Mouse (Mus musculus) MEL (cell line): ENCODE measurements around the gene Git1.

ENCODE experiments used
- CTCF ChIP-seq, 3 experiments: IDR thresholded peaks in 2 of 3; conservative IDR thresholded peaks in 1 of 3; 2 replicates each; pipeline ENCODE4 v1.5.1; 2011 to 2012; ENCODE audit warnings: low read length in 3 of 3, low read depth in 2 of 3, mild to moderate bottlenecking in 2 of 3, improper control_type of control experiment in 1 of 3, inconsistent platforms in 1 of 3, mixed read lengths in 1 of 3, moderate library complexity in 1 of 3; ENCODE audit not compliant: control insufficient read depth in 1 of 3, insufficient read depth in 1 of 3, poor library complexity in 1 of 3, severe bottlenecking in 1 of 3
- EP300 ChIP-seq, 2 experiments: IDR thresholded peaks; 2 replicates each; pipeline ENCODE4 v1.6.1; 2011; ENCODE audit warnings: improper control_type of control experiment in 2 of 2, low read length in 2 of 2, low read depth in 1 of 2, mild to moderate bottlenecking in 1 of 2
- ETS1 ChIP-seq: IDR thresholded peaks from 2 replicates; pipeline ENCODE4 v1.6.1; 2012; ENCODE audit warnings: low read depth, mild to moderate bottlenecking, inconsistent platforms, low read length, improper control_type of control experiment, moderate library complexity
- GATA1 ChIP-seq: IDR thresholded peaks from 2 replicates; pipeline ENCODE4 v1.6.1; 2011; ENCODE audit warnings: low read depth, low read length, improper control_type of control experiment
- MAZ ChIP-seq: IDR thresholded peaks from 2 replicates; pipeline ENCODE4 v1.6.1; 2012; ENCODE audit warnings: low read depth, mild to moderate bottlenecking, inconsistent platforms, low read length, improper control_type of control experiment
- MXI1 ChIP-seq: IDR thresholded peaks from 2 replicates; pipeline ENCODE4 v1.6.1; 2011; ENCODE audit warnings: mild to moderate bottlenecking, low read depth, low read length, improper control_type of control experiment
- NELFE ChIP-seq: IDR thresholded peaks from 2 replicates; pipeline ENCODE4 v1.6.1; 2011; ENCODE audit warnings: low read depth, low read length, improper control_type of control experiment
- POLR2A ChIP-seq, 2 experiments: IDR thresholded peaks; 2 replicates each; pipeline ENCODE4 v1.6.1; 2011 to 2012; ENCODE audit warnings: low read length in 2 of 2, mild to moderate bottlenecking in 2 of 2, control low read depth in 1 of 2, improper control_type of control experiment in 1 of 2, low read depth in 1 of 2, moderate library complexity in 1 of 2; ENCODE audit not compliant: control insufficient read depth in 1 of 2, insufficient read depth in 1 of 2, poor library complexity in 1 of 2
- SMC3 ChIP-seq: IDR thresholded peaks from 2 replicates; pipeline ENCODE4 v1.6.1; 2011; ENCODE audit warnings: low read depth, low read length, improper control_type of control experiment
- ZKSCAN1 ChIP-seq: IDR thresholded peaks from 2 replicates; pipeline ENCODE4 v1.6.1; 2012; ENCODE audit warnings: low read depth, mild to moderate bottlenecking, inconsistent platforms, low read length, improper control_type of control experiment, moderate library complexity
- ZNF384 ChIP-seq: IDR thresholded peaks from 2 replicates; pipeline ENCODE4 v1.6.1; 2012; ENCODE audit warnings: low read depth, mild to moderate bottlenecking, inconsistent platforms, low read length, improper control_type of control experiment

DNA sequence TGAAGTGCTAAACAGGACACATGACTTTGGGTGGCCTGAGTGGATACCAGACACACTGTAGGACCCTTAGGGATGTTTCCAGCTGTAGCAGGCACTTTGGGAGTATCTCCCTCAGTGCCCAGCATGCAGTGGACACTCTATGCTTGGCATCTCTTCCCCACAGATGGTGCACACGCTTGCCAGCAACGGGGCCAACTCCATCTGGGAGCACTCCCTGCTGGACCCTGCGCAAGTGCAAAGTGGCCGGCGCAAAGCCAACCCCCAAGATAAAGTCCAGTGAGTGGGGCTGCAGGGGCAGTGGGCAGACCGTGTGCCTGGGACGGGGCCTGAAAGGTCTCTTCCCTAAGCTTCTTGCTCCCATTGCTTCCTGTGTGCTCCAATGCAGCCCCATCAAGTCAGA lies 6.0 kb downstream of the Git1 start:
- TF ChIP-seq POLR2A (IDR thresholded peaks at IDR 0.05; ENCODE audit: control insufficient read depth in 1 of 2, insufficient read depth in 1 of 2, low read depth in 1 of 2, low read length in 2 of 2, poor library complexity in 1 of 2) (no peak), ZKSCAN1 (no peak), ZNF384 (no peak), CTCF (IDR thresholded peaks at IDR 0.05 in 2 of 3, conservative IDR thresholded peaks at IDR 0.05 in 1 of 3; ENCODE audit: control insufficient read depth in 1 of 3, insufficient read depth in 1 of 3, low read depth in 2 of 3, low read length in 3 of 3, poor library complexity in 1 of 3, severe bottlenecking in 1 of 3) (no peak), EP300 (IDR thresholded peaks at IDR 0.05; ENCODE audit: low read depth in 1 of 2, low read length in 2 of 2) (no peak), GATA1 (no peak), MAZ (no peak), ETS1 (no peak), MXI1 (no peak), SMC3 (no peak), NELFE (no peak)
